Mouse (Mus musculus): ENCODE measurements at regions not wholly inside any gene's neighbourhood (a gene's known extent, or its start where the extent isn't known, plus 50 kb on each side); places are given as distances from the start of the nearest gene placed in this dataset.

DNA sequence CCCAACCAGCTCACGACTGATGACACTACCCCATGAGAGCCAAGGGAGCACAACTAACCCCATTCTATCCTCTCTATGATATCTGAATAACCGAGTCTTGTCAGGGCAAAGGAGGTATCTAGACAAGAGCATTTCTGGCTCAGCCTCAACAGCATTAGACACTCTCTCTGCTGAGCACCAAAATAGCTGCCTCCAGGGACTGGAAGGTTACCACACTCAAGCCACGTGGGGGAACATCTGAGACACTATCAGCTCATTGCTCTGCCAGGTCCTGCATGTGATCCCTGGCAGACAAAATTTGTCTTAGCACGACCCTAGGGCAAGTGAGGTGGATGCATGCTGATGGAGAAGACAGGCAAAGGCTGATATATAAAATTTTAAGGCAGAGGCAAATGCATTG is 436.4 kb upstream of the Fam19a5 start:
- TF ChIP-seq CTCF (IDR thresholded peaks at IDR 0.05; ENCODE audit: borderline replicate concordance, control insufficient read depth, extremely low read depth, insufficient read depth, low read length, poor library complexity) = no peak
- TF ChIP-seq POLR2A (IDR thresholded peaks at IDR 0.05; ENCODE audit: control insufficient read depth, extremely low read depth, insufficient read depth, low read length, poor library complexity) = no peak

Measured in thymus, adult 2 months (tissue).